Mouse (Mus musculus) cerebellum, adult 2 months (tissue): ENCODE measurements around the gene Abcg1.

ENCODE experiments used
- CTCF ChIP-seq: fragments of 200-500 bp; IDR thresholded peaks from 2 replicates; pipeline ENCODE4 v1.5.1; 2011; ENCODE audit warnings: low read depth, mild to moderate bottlenecking, control low read depth, low read length, moderate library complexity, borderline replicate concordance; ENCODE audit not compliant: insufficient read depth
- POLR2A ChIP-seq: fragments of 200-500 bp; IDR thresholded peaks from 2 replicates; pipeline ENCODE4 v1.6.1; 2011; ENCODE audit warnings: low read length, control low read depth, borderline replicate concordance; ENCODE audit not compliant: insufficient read depth

DNA sequence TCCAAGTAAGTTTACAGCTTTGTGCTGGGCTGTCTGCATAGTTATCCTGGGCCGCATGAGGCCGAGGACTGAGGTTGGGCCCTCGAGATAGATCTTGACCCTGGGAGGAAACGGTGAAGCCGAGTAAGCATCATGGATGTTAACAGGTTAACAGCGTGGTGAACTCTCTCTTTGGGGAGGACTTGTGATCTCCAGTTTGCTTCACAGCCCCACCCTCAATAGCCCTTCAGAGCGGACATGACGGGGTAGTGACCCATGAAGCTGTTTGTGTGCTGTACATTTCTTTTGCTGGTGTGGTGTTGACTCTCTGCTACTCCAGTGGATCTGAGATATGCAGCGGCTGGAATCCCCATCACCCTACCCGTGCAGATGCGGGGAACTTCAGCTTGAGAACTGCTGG is 21.1 kb downstream of the Abcg1 start:
- TF ChIP-seq CTCF (no peak), POLR2A (no peak)
